ENCODE assay signal across 14 mouse cellular contexts in genomic region chr6:72800641-72801040, GRCm38 (mm10).
"Had no signal": no experiment of that assay in that cellular context is flagged by ENCODE, and none has a peak within 500 bp of the region (broad histone marks: within the 10 kb centered on the region; RNA-seq: fewer than 3 reads in every experiment).

No protein-coding gene starts in this region.

- H3K36me3 ChIP-seq: neural tube, embryonic 15.5 days; stomach, embryonic 15.5 days had no signal

- H3K4me1 ChIP-seq: neural tube, embryonic 15.5 days; stomach, embryonic 15.5 days had no signal

- H3K4me3 ChIP-seq: neural tube, embryonic 15.5 days; stomach, embryonic 15.5 days had no signal

- DNase-seq: retina, postnatal 1 day; right cerebral cortex, adult 18-20 months; right cerebral cortex, postnatal 14 days; right cerebral cortex, postnatal 25 days; right cerebral cortex, postnatal 4 days; spleen, adult 18-20 months; thymus, adult 18-20 months; thymus, adult 2 months; thymus, postnatal 14 days; thymus, postnatal 25 days; thymus, postnatal 36 days; thymus, postnatal 4 days had no signal

- H3K27me3 ChIP-seq: neural tube, embryonic 15.5 days; stomach, embryonic 15.5 days had no signal

- H3K9me3 ChIP-seq: neural tube, embryonic 15.5 days; stomach, embryonic 15.5 days had no signal
